Mouse (Mus musculus) CH12.LX (cell line): ENCODE data around the gene Gm12216. TPM values are rescaled to one million over a fixed set of nuclear protein-coding genes. Genes with fewer than 3 reads are reported as not detected.

ENCODE experiments used
- DNase-seq: peaks from one replicate; pipeline ENCODE4 v3.0.0-alpha.2; 2013; ENCODE audit errors: extremely low read depth
- H3K27ac ChIP-seq: 2 replicates; pipeline ENCODE4 v1.5.1; 2012; ENCODE audit warnings: low read depth, mild to moderate bottlenecking, control low read depth, moderate library complexity; ENCODE audit not compliant: insufficient read depth
- H3K27me3 ChIP-seq: replicated peaks from 2 replicates; pipeline ENCODE3; 2012; ENCODE audit warnings: inconsistent platforms
- H3K36me3 ChIP-seq, 2 experiments: replicated peaks in 1 of 2; 2 replicates each; pipeline versions ENCODE3 to v1.6.1; 2012; ENCODE audit warnings: inconsistent platforms in 1 of 2, low read length in 1 of 2, mild to moderate bottlenecking in 1 of 2, mixed read lengths in 1 of 2, moderate library complexity in 1 of 2; ENCODE audit not compliant: control insufficient read depth in 1 of 2, insufficient read depth in 1 of 2
- H3K4me1 ChIP-seq, 2 experiments: 2 replicates each; pipeline ENCODE4 v1.6.1; 2012; ENCODE audit warnings: inconsistent platforms in 1 of 2, moderate library complexity in 1 of 2; ENCODE audit not compliant: insufficient read depth in 2 of 2, control insufficient read depth in 1 of 2
- H3K4me2 ChIP-seq: 2 replicates; pipeline ENCODE4 v1.6.1; 2012; ENCODE audit warnings: low read depth, mild to moderate bottlenecking, control low read depth; ENCODE audit not compliant: poor library complexity, insufficient read depth, severe bottlenecking
- H3K4me3 ChIP-seq, 3 experiments: fragments of 150-350 bp in 1 of 3; sonication (generic) in 1 of 3; replicated peaks in 1 of 3; 2 replicates each; pipeline versions ENCODE3 to v1.5.1; 2011 to 2012; ENCODE audit warnings: low read depth in 2 of 3, low read length in 2 of 3, mild to moderate bottlenecking in 2 of 3, moderate library complexity in 2 of 3, control low read depth in 1 of 3, improper control_type of control experiment in 1 of 3, inconsistent platforms in 1 of 3, mixed read lengths in 1 of 3; ENCODE audit not compliant: poor library complexity in 1 of 3
- H3K79me2 ChIP-seq: replicated peaks from 2 replicates; pipeline ENCODE4 v1.6.1; 2012; ENCODE audit warnings: mild to moderate bottlenecking, moderate library complexity; ENCODE audit not compliant: control insufficient read depth, poor library complexity, insufficient read depth, severe bottlenecking; ENCODE audit errors: extremely low read depth
- H3K9ac ChIP-seq: 2 replicates; pipeline ENCODE4 v1.6.1; 2012; ENCODE audit warnings: low read depth, mild to moderate bottlenecking, control low read depth, moderate library complexity; ENCODE audit not compliant: insufficient read depth
- H3K9me3 ChIP-seq: replicated peaks from 2 replicates; pipeline ENCODE3; 2012; ENCODE audit warnings: low read length, inconsistent platforms, mixed read lengths
- BHLHE40 ChIP-seq: IDR thresholded peaks from 2 replicates; pipeline ENCODE4 v1.6.1; 2011; ENCODE audit warnings: mild to moderate bottlenecking, low read depth, low read length, improper control_type of control experiment
- ELF1 ChIP-seq: IDR thresholded peaks from 2 replicates; pipeline ENCODE4 v1.6.1; 2014; ENCODE audit warnings: low read depth, mild to moderate bottlenecking, inconsistent platforms, low read length, improper control_type of control experiment
- EP300 ChIP-seq: IDR thresholded peaks from 2 replicates; pipeline ENCODE4 v1.6.1; 2011; ENCODE audit warnings: low read length, improper control_type of control experiment
- ETS1 ChIP-seq: conservative IDR thresholded peaks from 2 replicates; pipeline ENCODE4 v1.6.1; 2012; ENCODE audit warnings: low read depth, mild to moderate bottlenecking, inconsistent platforms, low read length, improper control_type of control experiment, moderate library complexity
- JUND ChIP-seq: conservative IDR thresholded peaks from 2 replicates; pipeline ENCODE4 v1.6.1; 2011; ENCODE audit warnings: low read depth, low read length, improper control_type of control experiment
- MAFK ChIP-seq: IDR thresholded peaks from 2 replicates; pipeline ENCODE4 v1.6.1; 2011; ENCODE audit warnings: low read length, improper control_type of control experiment; ENCODE audit not compliant: insufficient replicate concordance
- MAX ChIP-seq: IDR thresholded peaks from 2 replicates; pipeline ENCODE4 v1.6.1; 2011; ENCODE audit warnings: low read length, improper control_type of control experiment
- MAZ ChIP-seq: IDR thresholded peaks from 2 replicates; pipeline ENCODE4 v1.6.1; 2012; ENCODE audit warnings: low read depth, mild to moderate bottlenecking, inconsistent platforms, low read length, improper control_type of control experiment, moderate library complexity
- MEF2A ChIP-seq: IDR thresholded peaks from 2 replicates; pipeline ENCODE4 v1.6.1; 2014; ENCODE audit warnings: low read depth, mild to moderate bottlenecking, inconsistent platforms, low read length, improper control_type of control experiment, borderline replicate concordance
- NRF1 ChIP-seq: IDR thresholded peaks from 2 replicates; pipeline ENCODE4 v1.6.1; 2014; ENCODE audit warnings: low read depth, mild to moderate bottlenecking, inconsistent platforms, low read length, improper control_type of control experiment, moderate library complexity
- POLR2A ChIP-seq: IDR thresholded peaks from 2 replicates; pipeline ENCODE4 v1.6.1; 2011; ENCODE audit warnings: low read depth, mild to moderate bottlenecking, improper control_type of control experiment, low read length
- RAD21 ChIP-seq: IDR thresholded peaks from 2 replicates; pipeline ENCODE4 v1.6.1; 2011; ENCODE audit warnings: low read depth, mild to moderate bottlenecking, low read length, improper control_type of control experiment, moderate library complexity
- RCOR1 ChIP-seq: conservative IDR thresholded peaks from 2 replicates; pipeline ENCODE4 v1.6.1; 2012; ENCODE audit warnings: low read depth, mild to moderate bottlenecking, inconsistent platforms, low read length, improper control_type of control experiment
- TBP ChIP-seq: conservative IDR thresholded peaks from 2 replicates; pipeline ENCODE4 v1.6.1; 2011; ENCODE audit warnings: low read depth, low read length, improper control_type of control experiment
- UBTF ChIP-seq: IDR thresholded peaks from 2 replicates; pipeline ENCODE4 v1.6.1; 2012; ENCODE audit warnings: low read depth, mild to moderate bottlenecking, inconsistent platforms, low read length, improper control_type of control experiment, moderate library complexity
- ZC3H11A ChIP-seq: IDR thresholded peaks from 2 replicates; pipeline ENCODE4 v1.6.1; 2012; ENCODE audit warnings: low read depth, mild to moderate bottlenecking, inconsistent platforms, low read length, improper control_type of control experiment
- ZKSCAN1 ChIP-seq: IDR thresholded peaks from 2 replicates; pipeline ENCODE4 v1.6.1; 2012; ENCODE audit warnings: low read depth, inconsistent platforms, low read length, improper control_type of control experiment, borderline replicate concordance
- ZMIZ1 ChIP-seq: IDR thresholded peaks from 2 replicates; pipeline ENCODE4 v1.6.1; 2012; ENCODE audit warnings: low read depth, mild to moderate bottlenecking, inconsistent platforms, low read length, improper control_type of control experiment
- ZNF384 ChIP-seq: IDR thresholded peaks from 2 replicates; pipeline ENCODE4 v1.6.1; 2012; ENCODE audit warnings: low read depth, low read length, improper control_type of control experiment, inconsistent platforms
- dilution Hi-C: fragments of 300-500 bp; cut with MboI; formaldehyde crosslinking; loops from 2 replicates; pipeline ENCODE4 v1.14.3; 2020; ENCODE audit warnings: low sequenced_read_pairs; ENCODE audit not compliant: extremely low pct_unique_long_range_greater_than_20kb, extremely low pct_ligation_motif_present
- in situ Hi-C: fragments of 300-500 bp; cut with MboI; formaldehyde crosslinking; loops from 3 replicates; pipeline ENCODE4 v1.14.3; 2019; ENCODE audit warnings: low sequenced_read_pairs, low pct_ligation_motif_present, low pct_unique_long_range_greater_than_20kb, mixed read lengths
- polyA plus RNA-seq: library from polyadenylated mRNA; unstranded; fragments of >175 nt; gene quantifications from 2 replicates; pipeline ENCODE4 v1.2.1, GENCODE M21; 2012; ENCODE audit warnings: low read depth; ENCODE audit not compliant: insufficient read length
- total RNA-seq, 2 experiments: library from RNA; depleted of rRNA; stranded (reverse); fragments of 300-350 nt in 1 of 2; fragments of >200 nt in 1 of 2; gene quantifications; 2 replicates each; pipeline ENCODE4 v1.2.3; 2012 to 2014

The Gm12216 gene
- total and polyA plus RNA-seq, 3 experiments, result 0.56 to 2.7 (median 0.77) TPM

DNA sequence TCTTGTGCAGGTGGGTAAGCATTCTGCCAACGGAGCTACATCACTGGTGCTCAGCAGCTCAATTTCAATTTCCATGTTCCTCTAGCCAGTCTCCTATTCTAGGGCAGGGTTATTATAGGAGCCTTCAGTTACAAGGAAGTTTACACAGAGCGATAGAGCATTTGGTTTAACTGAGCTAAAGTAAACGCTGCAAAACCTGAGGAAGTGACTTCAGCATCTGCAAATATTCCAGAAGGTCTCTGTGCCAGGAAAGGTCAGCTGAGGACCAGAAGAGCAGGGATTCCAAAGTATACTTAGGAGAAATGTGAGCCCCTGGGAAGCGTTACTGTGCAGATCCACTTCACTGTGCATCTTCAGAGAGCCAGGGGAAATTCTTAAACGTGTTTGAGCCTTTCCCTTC, 5.4 kb downstream of the Gm12216 start:
- dilution Hi-C loops, result no loop called here
- H3K4me2 ChIP-seq, result no peak overlapping the region
- DNase-seq, result no peak
- no peaks in the 10 kb centered on the region for H3K36me3 ChIP-seq
- no peak overlapping the region for H3K27ac ChIP-seq
- in situ Hi-C loops, result loop anchor here (10.0 kb wide), 1 partner anchor 389 kb away; no protein-coding TSS in a partner anchor
- TF ChIP-seq RCOR1, result no peak
- TF ChIP-seq MAZ, result no peak
- no peak for TF ChIP-seq BHLHE40
- TF ChIP-seq ZC3H11A, result no peak
- TF ChIP-seq JUND, result no peak
- no peak for TF ChIP-seq UBTF
- no peak for TF ChIP-seq EP300
- TF ChIP-seq, all 38 proteins: peak for 0
- no peaks in the 10 kb centered on the region for H3K9me3 ChIP-seq
- no peaks in the 10 kb centered on the region for H3K27me3 ChIP-seq
- no peak overlapping the region for H3K4me3 ChIP-seq
- H3K9ac ChIP-seq, result no peak overlapping the region
- no peaks in the 10 kb centered on the region for H3K79me2 ChIP-seq
- peaks cover 12 to 28% of the 10 kb centered on the region in 2 experiments for H3K4me1 ChIP-seq

DNA sequence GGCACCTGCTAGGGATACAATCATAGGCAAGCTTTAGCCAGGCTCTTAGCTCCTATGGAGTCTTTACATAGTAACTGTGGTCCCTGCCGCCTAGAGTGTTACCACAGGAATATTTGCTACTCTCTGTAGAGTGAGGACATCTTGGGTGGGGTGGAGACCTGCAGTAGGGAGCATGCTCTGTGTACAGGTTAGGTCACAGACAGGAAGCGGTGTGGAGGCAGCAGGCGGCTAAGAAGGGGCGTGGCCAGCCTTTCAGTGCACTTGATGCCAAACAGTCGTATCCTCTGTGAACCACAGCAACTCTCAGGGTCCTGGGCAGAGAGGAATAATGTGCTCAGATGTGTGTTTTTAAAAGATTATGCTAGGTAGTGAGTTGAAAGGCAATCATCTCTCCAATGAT, 7.3 kb downstream of the Gm12216 start:
- Histone ChIP-seq H3K4me2 (no peak overlapping the region), H3K4me1 (peaks cover 8 to 17% of the 10 kb centered on the region in 2 experiments), H3K9ac (no peak overlapping the region), H3K9me3 (no peaks in the 10 kb centered on the region), H3K4me3 (no peak overlapping the region), H3K36me3 (no peaks in the 10 kb centered on the region), H3K27ac (no peak overlapping the region), H3K79me2 (no peaks in the 10 kb centered on the region), H3K27me3 (no peaks in the 10 kb centered on the region)
- dilution Hi-C loops (no loop called here), in situ Hi-C loops (loop anchor here (10.0 kb wide), 1 partner anchor 387 kb away; no protein-coding TSS in a partner anchor)
- TF ChIP-seq RCOR1 (no peak), MEF2A (no peak), POLR2A (no peak), NRF1 (peak; percentile 75), ETS1 (no peak), MAFK (no peak), ZMIZ1 (no peak), JUND (no peak), TBP (no peak), ELF1 (peak; percentile 74), ZKSCAN1 (no peak), RAD21 (no peak), MAX (no peak), ZNF384 (no peak)
- peak; percentile 45 for DNase-seq
